Mouse (Mus musculus): Measurements from ENCODE around the gene Nisch. TPM values are rescaled to one million over a fixed set of nuclear protein-coding genes. Genes with fewer than 3 reads are reported as not detected.

The Nisch gene
- total and polyA plus RNA-seq, 3 experiments: 46.3 to 180 (median 85.2) TPM

DNA sequence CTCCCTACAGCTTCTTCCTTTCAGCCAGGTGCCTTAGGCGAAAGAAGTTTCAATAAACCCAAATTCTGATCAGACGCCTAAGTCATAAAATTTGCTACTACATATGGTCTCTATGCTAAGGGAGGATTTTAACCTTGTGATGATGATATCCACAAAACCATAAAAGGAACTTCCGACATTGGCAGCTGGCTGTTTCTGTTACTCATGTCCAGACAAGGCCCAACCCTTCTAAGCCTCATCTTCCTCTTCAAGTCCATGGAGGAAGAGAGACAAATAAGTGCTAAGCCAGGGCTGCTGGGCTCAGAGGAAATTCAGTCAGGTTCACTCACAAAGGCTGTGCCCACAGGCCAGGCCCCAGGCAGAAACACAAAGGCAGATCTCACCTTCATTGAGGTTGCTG lies 27.4 kb downstream of the Nisch start:
- H3K4me1 ChIP-seq (ENCODE audit: control insufficient read depth in 1 of 2, insufficient read depth in 2 of 2): no peaks in the 10 kb centered on the region; a peak in 1 of 4 replicates
- no peak overlapping the region for H3K9ac ChIP-seq (ENCODE audit: insufficient read depth, low read depth)
- no peak for TF ChIP-seq MAFK (IDR thresholded peaks at IDR 0.05; ENCODE audit: insufficient replicate concordance, low read length)
- TF ChIP-seq SMC3 (IDR thresholded peaks at IDR 0.05; ENCODE audit: low read depth, low read length): no peak
- TF ChIP-seq NRF1 (IDR thresholded peaks at IDR 0.05; ENCODE audit: low read depth, low read length): no peak
- dilution Hi-C loops (cut with MboI; ENCODE audit: extremely low pct_ligation_motif_present, extremely low pct_unique_long_range_greater_than_20kb, low sequenced_read_pairs) (no loop called here), in situ Hi-C loops (cut with MboI; ENCODE audit: low pct_ligation_motif_present, low pct_unique_long_range_greater_than_20kb, low sequenced_read_pairs) (no loop called here)
- peaks cover 86 to 99% of the 10 kb centered on the region in 2 experiments for H3K36me3 ChIP-seq (replicated peaks in 1 of 2; ENCODE audit: control insufficient read depth in 1 of 2, insufficient read depth in 1 of 2, low read length in 1 of 2)
- no peak overlapping the region for H3K4me2 ChIP-seq (ENCODE audit: insufficient read depth, low read depth, poor library complexity, severe bottlenecking)
- no peak for DNase-seq (ENCODE audit: extremely low read depth)
- H3K4me3 ChIP-seq (replicated peaks in 1 of 3; ENCODE audit: low read depth in 2 of 3, low read length in 2 of 3, poor library complexity in 1 of 3): no peak overlapping the region
- H3K27ac ChIP-seq (ENCODE audit: insufficient read depth, low read depth): no peak overlapping the region
- H3K9me3 ChIP-seq (replicated peaks; ENCODE audit: low read length): no peaks in the 10 kb centered on the region
- H3K79me2 ChIP-seq (replicated peaks; ENCODE audit: control insufficient read depth, extremely low read depth, insufficient read depth, poor library complexity, severe bottlenecking): 0 out of 2 replicates have a peak, but pooled peaks cover 3% of the 10 kb centered on the region
- H3K27me3 ChIP-seq (replicated peaks): no peaks in the 10 kb centered on the region

DNA sequence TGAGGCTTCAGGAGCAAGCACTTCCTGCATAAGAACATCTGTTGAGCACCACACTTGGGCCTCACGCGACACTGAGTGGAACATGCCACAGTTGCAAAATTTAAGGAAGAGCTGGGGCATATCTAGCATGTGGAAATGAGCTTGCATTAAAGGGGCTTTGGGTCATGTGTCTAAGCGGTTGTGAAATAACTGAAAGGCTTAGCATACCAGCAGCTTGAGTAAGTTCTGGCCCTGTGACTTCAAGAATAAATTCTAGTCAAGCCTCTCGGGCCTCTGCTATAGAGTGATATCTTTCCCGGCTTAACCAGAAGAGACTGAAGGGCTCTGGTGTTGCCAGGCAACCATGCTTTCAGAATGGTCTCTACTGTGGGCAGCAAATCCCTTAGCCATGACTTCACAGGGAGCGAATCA lies 28.0 kb downstream of the Nisch start:
- dilution Hi-C loops (cut with MboI; ENCODE audit: extremely low pct_ligation_motif_present, extremely low pct_unique_long_range_greater_than_20kb, low sequenced_read_pairs) (no loop called here), in situ Hi-C loops (cut with MboI; ENCODE audit: low pct_ligation_motif_present, low pct_unique_long_range_greater_than_20kb, low sequenced_read_pairs) (no loop called here)
- Histone ChIP-seq H3K4me2 (ENCODE audit: insufficient read depth, low read depth, poor library complexity, severe bottlenecking) (no peak overlapping the region), H3K4me1 (ENCODE audit: control insufficient read depth in 1 of 2, insufficient read depth in 2 of 2) (no peaks in the 10 kb centered on the region; a peak in 1 of 4 replicates), H3K27me3 (replicated peaks) (no peaks in the 10 kb centered on the region), H3K36me3 (replicated peaks in 1 of 2; ENCODE audit: control insufficient read depth in 1 of 2, insufficient read depth in 1 of 2, low read length in 1 of 2) (peaks cover 92 to 100% of the 10 kb centered on the region in 2 experiments), H3K9me3 (replicated peaks; ENCODE audit: low read length) (no peaks in the 10 kb centered on the region), H3K27ac (ENCODE audit: insufficient read depth, low read depth) (no peak overlapping the region), H3K79me2 (replicated peaks; ENCODE audit: control insufficient read depth, extremely low read depth, insufficient read depth, poor library complexity, severe bottlenecking) (0 out of 2 replicates have a peak, but pooled peaks cover 3% of the 10 kb centered on the region), H3K4me3 (replicated peaks in 1 of 3; ENCODE audit: low read depth in 2 of 3, low read length in 2 of 3, poor library complexity in 1 of 3) (no peak overlapping the region), H3K9ac (ENCODE audit: insufficient read depth, low read depth) (no peak overlapping the region)
- no peak for DNase-seq (ENCODE audit: extremely low read depth)
- no peak for TF ChIP-seq ZNF384 (IDR thresholded peaks at IDR 0.05; ENCODE audit: low read depth, low read length)
- TF ChIP-seq ZC3H11A (IDR thresholded peaks at IDR 0.05; ENCODE audit: low read depth, low read length): no peak
- TF ChIP-seq E2F4 (IDR thresholded peaks at IDR 0.05; ENCODE audit: insufficient replicate concordance, low read depth, low read length): no peak
- no peak for TF ChIP-seq SMC3 (IDR thresholded peaks at IDR 0.05; ENCODE audit: low read depth, low read length)
- TF ChIP-seq TBP (conservative IDR thresholded peaks at IDR 0.05; ENCODE audit: low read depth, low read length): no peak
- TF ChIP-seq PAX5 (IDR thresholded peaks at IDR 0.05; ENCODE audit: low read length): no peak
- no peak for TF ChIP-seq ZKSCAN1 (IDR thresholded peaks at IDR 0.05; ENCODE audit: borderline replicate concordance, low read depth, low read length)
- TF ChIP-seq MXI1 (IDR thresholded peaks at IDR 0.05; ENCODE audit: low read depth, low read length): no peak
- TF ChIP-seq USF1 (IDR thresholded peaks at IDR 0.05; ENCODE audit: low read depth, low read length): no peak
- TF ChIP-seq KAT2A (IDR thresholded peaks at IDR 0.05; ENCODE audit: insufficient replicate concordance, low read length): no peak
- no peak for TF ChIP-seq RCOR1 (conservative IDR thresholded peaks at IDR 0.05; ENCODE audit: low read depth, low read length)
- TF ChIP-seq JUND (conservative IDR thresholded peaks at IDR 0.05; ENCODE audit: low read depth, low read length): no peak
- TF ChIP-seq MAX (IDR thresholded peaks at IDR 0.05; ENCODE audit: low read length): no peak
